Mouse (Mus musculus): ENCODE results near the gene Capns1.

Capns1 gene

GRCm38 (mm10) chr7:30176474-30176873, 22.1 kb downstream of the Capns1 start:
- peak; percentile 32 for DNase-seq (ENCODE audit: low read depth, low spot score)

GRCm38 (mm10) chr7:30170283-30170951, 28.2 kb downstream of the Capns1 start:
- no peak for DNase-seq (ENCODE audit: low read depth, low spot score)

GRCm38 (mm10) chr7:30169583-30170282, 28.9 kb downstream of the Capns1 start, which contains the start of gene Zfp146:
Zfp146 (minus strand) TSS chr7:30169750.
- peak; percentile 93 for DNase-seq (ENCODE audit: low read depth, low spot score)

DNA sequence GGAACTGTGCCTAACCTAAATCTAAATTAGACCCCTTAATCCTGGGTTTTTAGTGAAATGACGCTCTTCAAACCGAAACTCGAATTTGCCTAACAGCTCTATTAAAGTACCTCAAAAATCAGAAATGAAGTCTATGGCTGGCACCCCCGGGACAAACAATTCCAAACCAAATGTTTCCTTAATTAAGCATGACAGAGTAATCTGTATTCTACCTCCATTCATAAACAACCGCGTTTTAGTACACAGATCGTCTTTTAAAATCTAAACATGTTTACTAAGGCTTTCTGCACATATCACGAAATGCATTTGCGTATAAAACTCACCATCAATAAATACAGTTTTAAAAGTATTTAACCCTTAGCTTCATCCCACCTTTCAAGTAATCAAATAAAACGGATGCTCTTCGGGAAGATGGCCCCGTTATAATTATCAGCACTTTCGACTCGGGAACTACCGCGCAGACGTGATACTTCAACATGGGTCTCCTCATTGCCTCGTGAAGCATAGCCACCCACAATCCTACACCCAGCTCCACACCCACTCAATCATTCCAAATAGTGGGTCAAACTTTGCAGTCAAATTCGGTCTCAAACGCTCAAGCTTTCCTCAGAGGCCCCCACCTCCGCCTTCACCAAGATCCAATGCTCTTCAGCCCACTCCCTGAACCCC, 29.6 kb downstream of the Capns1 start:
- DNase-seq (ENCODE audit: low read depth, low spot score): no peak

GRCm38 (mm10) chr7:30164745-30165144, 33.9 kb downstream of the Capns1 start:
- no peak for DNase-seq (ENCODE audit: low read depth, low spot score)

- DNase-seq (ENCODE audit: low read depth, low spot score): peak; percentile 18
These were observed 35.5 kb downstream of the Capns1 start for GRCm38 (mm10) chr7:30163113-30163512.

GRCm38 (mm10) chr7:30155507-30155906, 43.1 kb downstream of the Capns1 start:
- DNase-seq (ENCODE audit: low read depth, low spot score): no peak

- DNase-seq (ENCODE audit: low read depth, low spot score): peak; percentile 12
These were observed 44.6 kb downstream of the Capns1 start for GRCm38 (mm10) chr7:30154040-30154439.

- DNase-seq (ENCODE audit: low read depth, low spot score): no peak
These were observed 51.6 kb downstream of the Capns1 start for GRCm38 (mm10) chr7:30147011-30147410.

DNA sequence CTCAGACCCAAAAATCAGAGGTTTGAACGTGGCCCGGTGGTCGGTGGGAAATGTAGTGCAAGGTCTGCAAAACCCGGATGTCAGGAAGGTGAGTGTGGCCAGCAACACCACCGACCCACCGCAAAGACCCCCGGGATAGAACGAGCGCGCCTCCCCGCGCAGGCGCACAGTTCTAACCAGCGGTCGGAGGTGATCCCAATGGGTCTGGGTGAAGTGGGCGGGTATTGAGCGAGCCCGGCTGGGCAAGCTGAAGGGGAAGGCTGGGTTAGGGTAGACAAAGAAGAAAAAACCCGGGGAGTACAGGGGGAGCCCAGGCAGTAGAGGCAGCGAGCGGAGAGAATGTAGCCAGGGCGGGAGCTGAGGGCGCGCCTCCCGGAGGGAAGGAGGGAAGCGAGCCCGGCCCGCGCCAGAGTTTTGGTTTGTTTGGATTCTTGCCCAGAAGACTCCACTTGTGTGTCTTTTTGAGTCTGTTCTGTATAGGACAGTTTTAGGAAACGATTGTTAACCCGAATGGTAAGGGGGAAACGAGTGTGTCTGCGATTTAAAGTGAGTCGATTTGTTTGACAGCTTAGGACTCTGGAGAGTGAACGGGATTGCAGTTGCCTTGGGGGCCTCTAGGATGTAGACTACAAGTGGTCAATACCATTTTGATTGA, 54.9 kb downstream of the Capns1 start:
- no peak for DNase-seq (ENCODE audit: low read depth, low spot score)

DNA sequence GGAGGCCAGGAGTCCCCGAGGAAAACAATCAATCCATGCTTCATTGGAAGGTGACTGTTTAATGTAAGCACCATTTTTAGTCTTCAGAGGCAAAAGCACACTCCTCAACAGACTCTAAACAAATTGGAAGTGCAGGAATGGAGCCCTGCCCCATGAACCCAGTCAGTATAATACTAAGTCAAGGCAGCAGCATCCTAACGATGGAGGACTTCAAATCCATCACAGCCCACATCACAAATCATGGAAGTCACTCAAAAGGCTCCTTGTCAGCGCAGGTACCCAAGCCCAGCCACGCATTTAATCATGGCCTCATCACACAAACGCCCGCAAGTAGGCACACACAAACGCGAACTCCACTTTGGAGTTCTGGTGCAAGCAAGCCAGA, 55.4 kb downstream of the Capns1 start:
- DNase-seq (ENCODE audit: low read depth, low spot score): no peak
